Mouse (Mus musculus) kidney, postnatal 36 days (tissue): Measurements from ENCODE around the gene Rora.
A peak's percentile ranks its signal among the peaks of the same experiment; 100 is the strongest.

Experiments
- DNase-seq, 2 experiments: peaks; one replicate each; pipeline ENCODE4 v3.0.0; 2021 to 2022; ENCODE audit warnings: mixed read lengths in 2 of 2

Gene Rora

GRCm38 (mm10) chr9:68653211-68654038 lies at the start of gene Rora:
Gene Rora, plus strand, starts transcription at chr9:68653786.
- peak; percentile 44 to 69 for DNase-seq

DNA sequence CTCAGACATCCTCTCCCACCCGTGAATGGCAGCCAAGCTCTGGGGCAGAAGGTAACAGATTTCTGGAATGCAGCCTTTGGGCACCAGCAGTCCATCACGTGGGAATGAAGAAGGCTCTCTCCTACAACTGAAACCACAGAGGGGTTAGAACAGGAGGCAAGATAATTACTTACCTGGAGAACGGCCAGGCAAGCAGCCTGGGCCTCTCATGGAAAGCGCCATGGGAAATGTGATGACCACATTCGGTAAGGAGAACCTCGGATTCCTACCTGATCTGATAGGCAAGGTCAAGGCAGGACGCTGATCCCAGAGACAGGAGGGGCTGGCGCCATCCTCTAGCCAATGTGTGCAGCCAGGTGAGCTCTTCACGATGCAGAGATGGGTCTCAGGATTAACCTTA lies 39.6 kb upstream of the Rora start:
- no peak for DNase-seq

DNA sequence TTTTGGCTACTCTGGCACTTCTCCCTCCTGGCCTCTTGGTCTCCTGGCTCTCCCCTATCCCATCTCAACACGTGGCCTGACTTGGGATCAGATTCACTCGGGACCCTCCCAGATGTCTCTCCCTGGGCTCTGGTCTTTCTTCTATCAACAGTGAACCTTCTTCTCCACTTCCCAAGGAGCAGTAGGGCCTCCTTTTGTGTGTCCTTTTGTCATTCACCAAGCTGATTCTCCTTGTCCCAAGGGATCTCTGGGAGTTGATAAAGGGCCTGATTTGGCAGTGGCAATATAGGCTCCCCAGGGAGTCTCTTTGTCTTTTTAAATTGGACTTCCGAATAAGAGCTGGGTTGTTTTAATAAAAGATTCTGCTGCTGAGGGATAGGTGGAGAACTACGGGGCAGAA lies 36.5 kb upstream of the Rora start:
- no peak for DNase-seq

DNA sequence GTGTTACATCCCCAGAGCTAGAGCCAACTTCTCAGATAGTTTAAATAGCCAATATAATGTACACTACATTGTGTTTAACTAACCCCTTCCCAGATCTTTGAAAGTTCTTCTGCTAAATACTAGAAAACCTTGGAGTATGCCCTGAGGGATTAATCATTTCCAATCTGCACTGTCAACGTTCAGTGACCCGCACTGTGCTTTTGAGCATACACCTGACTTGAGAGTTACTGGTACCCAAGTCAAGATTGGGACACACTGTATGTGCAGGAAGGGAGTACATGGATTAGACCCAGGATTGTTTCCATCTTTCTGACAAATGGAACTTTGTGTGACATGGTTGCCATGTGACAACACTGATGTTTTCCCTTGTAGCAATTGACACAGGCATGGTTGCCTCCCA lies 33.5 kb upstream of the Rora start:
- DNase-seq: peak; percentile 7 to 14

DNA sequence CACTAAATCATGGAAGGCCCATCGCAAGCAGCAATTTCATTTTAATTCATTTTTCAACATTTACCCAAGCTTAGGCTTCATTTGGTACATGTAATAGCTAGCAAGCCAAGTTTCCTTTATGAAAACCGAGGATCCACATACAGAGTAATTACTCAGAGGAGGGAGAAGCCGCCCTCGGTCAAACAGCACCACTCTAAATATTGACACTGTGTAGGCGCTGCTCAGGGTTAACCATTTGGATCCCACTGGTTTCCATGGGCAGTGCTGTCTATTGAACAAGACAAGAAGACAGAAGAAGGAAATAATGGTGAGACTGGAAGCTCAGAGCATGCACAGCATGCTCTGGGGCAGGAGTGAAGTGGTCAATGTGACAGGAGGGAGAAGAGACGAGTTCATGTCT lies 33.1 kb upstream of the Rora start:
- DNase-seq: no peak

DNA sequence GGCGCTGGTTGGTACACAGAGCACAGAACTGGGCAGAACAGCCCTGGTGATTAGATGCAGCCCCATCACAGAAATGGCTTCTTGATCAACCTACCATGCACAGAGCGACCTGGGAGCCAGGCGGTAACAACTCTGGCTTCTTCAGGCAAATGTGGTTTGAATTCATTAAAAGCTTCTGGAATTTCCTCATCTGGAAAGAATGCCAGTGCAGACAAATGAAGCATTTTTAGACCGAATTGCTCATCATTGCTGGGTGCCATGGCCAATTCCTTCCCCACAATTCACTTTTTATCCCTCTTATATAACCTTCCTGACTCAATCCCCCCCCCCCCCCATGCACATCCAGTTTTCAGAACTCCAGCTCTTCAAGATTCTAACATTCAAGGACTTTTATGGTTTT lies 28.6 kb upstream of the Rora start:
- DNase-seq: no peak

- no peak for DNase-seq
Observed at GRCm38 (mm10) chr9:68637301-68637700, 16.3 kb upstream of the Rora start.

DNA sequence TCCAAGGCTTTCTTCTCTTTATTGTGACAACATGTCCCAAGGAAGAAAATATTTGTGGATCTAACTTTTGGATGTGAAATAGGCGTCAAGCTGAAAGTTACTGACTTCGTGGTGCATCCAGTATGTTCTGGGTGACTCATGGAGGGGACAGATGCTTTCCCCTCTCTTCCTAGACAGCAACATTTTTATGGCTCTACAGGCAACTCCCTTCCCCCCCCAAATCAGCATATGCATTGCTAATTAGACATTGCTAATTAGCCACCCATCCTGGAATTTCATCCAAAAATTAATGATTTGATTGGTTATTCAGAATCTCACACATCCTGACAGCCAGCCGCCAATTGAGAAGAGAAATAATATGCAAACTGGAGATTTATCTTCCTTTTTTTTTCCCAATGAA lies 12.5 kb upstream of the Rora start:
- no peak for DNase-seq

GRCm38 (mm10) chr9:68648061-68648460 lies 5.5 kb upstream of the Rora start:
- DNase-seq: no peak

DNA sequence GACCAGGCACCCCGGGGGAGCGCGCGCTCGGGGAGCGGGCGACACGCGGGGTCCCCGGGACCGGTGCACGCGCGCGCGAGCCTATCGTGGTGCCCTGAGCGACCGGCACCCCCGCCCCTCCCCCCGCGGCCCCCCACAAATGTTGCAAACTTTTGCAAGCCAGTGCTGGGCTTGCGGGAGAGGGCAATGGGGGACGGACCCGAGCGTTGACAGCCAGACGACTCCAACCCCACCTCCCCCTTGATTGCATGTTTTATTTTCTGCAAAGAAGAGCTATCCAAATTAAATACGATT lies 400 bp downstream of the Rora start:
- DNase-seq: no peak

DNA sequence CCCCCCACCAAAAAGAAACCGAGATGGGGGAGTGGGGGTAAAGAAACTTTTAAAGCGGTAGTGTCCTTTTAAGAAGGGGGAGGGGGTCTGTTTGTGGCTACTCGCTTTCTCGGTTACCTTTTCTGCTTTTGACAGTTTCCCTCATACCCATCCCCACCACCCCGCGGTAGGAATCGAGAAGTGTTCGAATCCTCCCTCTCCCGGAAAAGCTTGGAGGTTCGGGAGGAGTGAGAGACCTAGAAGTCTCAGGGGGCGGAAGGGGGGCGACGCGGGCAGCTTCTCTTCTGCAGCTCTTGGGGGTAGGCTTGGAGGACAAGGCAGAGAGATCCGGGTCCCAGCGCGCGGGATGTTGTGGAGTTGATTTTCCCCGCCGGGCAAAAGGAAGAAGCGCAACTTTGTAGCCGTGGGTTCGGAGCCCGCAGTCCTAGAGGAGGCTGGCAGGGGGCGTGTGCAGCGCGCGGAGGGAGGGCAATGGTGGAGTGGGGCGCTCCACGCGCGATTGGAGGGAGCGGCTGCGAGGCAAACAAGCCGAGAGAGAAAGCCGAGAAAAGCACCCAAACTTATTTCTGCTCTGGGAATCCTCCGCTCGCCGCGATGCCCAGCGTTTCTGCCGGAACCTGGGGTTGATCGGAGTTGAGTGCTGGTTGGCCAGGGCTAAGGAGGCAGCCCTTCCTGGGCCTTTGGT lies 889 bp downstream of the Rora start:
- DNase-seq: peak; percentile 13 to 55

DNA sequence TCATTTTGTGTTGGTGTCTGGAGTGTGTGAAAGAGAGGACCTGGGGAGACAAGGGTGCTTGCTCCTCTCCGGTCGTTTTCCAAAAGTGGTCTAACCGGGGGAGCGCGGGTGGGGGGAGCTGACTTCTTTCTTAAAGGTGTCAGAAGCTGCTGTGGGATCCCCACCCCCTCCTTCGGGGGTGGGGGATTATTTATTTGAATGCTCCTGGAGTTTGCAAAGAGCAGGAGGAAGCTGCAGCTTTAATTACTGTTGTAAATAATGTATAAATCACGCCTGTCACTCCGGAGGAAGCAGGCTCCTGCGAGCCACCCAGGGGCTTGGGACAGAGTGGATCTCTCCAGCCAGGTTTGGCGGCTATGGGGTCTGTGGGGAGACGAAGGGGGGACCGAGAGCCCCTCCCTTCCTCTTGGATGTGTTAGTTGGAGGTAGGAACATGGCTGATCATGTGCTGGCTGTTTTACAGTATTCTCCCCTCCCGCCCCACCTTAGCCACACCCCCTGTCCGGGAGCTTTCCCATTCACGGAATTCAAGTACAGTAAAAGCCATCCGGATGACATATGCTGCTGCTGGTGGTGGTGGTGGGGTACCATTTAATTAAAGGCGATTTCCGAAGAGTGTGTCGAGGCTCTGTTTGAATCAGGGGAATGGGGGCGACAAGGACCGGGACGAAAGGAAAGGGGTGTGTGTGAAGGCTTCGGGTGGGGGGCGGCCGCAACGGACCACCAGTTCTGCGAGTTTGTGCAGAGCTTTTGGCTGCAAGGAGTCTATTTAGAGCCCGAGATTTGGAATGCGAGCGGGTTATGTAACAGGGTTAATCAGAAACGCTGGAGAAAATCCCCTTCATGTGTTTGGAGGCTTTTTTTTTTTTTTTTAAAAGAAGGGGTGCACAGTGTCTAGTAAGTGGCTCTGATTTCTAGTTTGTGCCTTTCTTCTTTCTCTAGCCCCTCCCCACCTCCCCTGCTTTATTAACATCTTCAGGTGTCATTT lies 1.7 kb downstream of the Rora start:
- peak; percentile 60 to 74 for DNase-seq

DNA sequence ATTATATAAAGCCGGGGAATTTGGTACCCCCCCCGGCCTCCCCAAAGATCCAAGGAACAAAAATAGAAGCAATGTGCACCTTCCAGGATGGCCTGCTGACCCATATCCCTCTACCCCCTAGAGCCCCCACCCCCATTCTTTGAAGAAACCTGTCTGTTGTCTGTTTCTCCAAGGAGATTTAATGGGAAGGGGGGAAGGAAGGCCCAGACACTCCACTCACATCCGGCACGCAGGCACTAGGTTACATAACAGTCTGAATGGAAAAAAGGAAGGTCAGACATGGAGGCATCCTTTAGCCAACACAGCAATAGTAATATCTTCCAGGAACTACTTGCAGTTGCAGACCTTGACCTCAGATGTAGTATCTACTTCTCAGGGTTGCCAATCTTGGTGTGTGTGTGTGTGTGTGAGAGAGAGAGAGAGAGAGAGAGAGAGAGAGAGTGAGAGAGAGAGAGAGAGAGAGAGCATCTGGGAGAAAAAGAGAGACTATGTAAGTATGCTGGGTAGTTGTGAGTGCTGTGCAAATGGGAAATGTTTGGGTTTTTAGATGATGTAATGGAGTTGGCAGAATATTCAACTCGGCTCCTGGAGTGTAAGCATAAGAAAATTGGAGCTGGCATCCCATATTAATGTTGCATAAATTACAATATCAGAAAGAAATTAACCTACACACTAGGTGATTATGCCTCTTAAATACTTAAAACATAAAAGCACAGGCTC lies 2.6 kb downstream of the Rora start:
- DNase-seq: peak; percentile 53 to 64

DNA sequence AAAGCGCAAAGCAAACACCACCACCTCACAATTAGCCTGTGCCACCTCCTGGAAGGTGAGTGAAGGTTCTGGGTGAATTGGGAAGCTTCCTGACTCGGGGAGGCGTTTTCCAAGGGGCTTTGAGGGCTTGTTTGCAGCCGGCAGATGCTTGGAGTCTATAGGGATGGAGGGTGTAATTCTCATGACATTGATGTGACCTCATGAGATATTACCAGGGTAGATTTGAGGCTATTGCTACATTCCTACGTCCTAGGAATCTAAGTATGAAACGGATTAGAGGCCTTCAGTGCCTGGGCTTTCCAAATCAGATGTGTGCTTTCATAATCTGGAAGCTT lies 3.2 kb downstream of the Rora start:
- DNase-seq: no peak

DNA sequence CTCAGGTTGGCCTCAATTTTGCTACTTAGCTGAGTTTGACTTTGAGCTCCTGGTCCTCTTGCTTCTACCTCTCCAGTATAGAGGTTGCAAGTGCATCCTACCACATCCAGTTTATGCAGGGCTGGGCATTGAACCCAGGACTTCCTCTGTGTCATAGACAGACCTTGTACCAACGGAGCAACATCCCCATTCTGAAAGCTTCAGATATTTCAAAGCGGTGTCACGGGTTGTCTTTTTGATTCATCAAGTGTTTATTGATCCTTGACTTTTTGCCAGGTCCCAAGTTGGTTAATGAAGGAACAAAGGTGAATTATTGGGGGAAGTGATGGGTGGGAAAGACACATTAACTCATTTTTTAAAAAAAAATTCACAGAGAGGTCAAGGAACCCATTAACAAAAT lies 17.1 kb downstream of the Rora start:
- DNase-seq: no peak

DNA sequence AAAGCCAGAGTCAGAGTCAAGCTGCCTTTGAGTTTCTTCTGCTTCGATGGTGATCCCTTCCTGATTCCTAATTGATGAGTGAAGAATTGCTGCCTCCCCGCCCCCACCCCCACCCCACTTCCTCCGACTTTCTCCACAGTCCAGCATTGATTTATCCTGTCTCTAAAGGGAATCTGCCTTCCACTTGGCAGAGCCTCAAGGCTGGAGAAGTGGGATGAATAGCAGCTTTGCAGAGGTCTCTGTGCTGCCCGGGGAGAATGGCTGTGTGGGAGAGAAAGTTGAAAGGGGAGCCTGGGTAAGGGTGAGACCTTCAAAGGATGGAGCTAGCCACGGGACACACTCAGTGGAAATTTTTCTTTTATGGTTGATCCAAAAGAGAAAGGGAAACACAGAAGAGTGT lies 18.9 kb downstream of the Rora start:
- no peak for DNase-seq

GRCm38 (mm10) chr9:68673221-68673620 lies 19.6 kb downstream of the Rora start:
- DNase-seq: no peak

- no peak for DNase-seq
Observed at GRCm38 (mm10) chr9:68679871-68680374, 26.3 kb downstream of the Rora start.

- DNase-seq: no peak
Observed at GRCm38 (mm10) chr9:68683938-68684337, 30.4 kb downstream of the Rora start.

DNA sequence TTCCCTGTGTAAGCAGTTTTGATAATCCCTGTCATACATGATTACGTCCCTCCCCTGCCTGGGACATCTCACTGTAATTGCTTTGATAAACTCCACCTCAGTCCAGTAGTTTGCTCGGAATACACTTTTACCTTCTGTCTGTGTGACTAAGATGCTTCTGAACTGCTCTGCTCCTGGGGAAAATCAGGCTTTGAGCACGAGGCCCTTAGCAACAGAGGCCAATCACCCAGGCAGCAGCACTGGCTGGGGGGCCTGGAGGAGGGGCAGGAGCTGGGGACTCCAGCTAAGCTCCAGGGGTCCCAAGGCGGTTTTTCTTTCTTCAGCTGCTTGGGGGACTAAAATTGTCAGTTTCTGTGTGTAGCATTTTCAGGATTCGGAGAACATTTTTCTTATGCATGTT lies 32.0 kb downstream of the Rora start:
- no peak for DNase-seq

GRCm38 (mm10) chr9:68687251-68687874 lies 33.8 kb downstream of the Rora start:
- no peak for DNase-seq

- no peak for DNase-seq
Observed at GRCm38 (mm10) chr9:68688151-68688550, 34.6 kb downstream of the Rora start.
